Mouse (Mus musculus) megakaryocyte progenitor cell, adult 5-6 weeks (primary cell): ENCODE data around the gene Gm20388. TPM values are rescaled to one million over a fixed set of nuclear protein-coding genes. Genes with fewer than 3 reads are reported as not detected.
A peak's percentile ranks its signal among the peaks of the same experiment; 100 is the strongest.
"Not testable (repeated sequence)": the region's sequence is repeated elsewhere in the genome, so short reads cannot be mapped to it uniquely, and the experiment has no call there.

Source experiments
- ATAC-seq: replicated peaks from 2 replicates; pipeline ENCODE4 v1.8.0; 2016; ENCODE audit warnings: mild to moderate bottlenecking, moderate TSS enrichment, inconsistent platforms; ENCODE audit not compliant: poor library complexity
- total RNA-seq, 2 experiments: library from RNA; stranded (forward) in 1 of 2; stranded (reverse) in 1 of 2; fragments of 157-497, 149-512 nt in 1 of 2; fragments of 200-1000 nt in 1 of 2; gene quantifications; 2 replicates each; pipeline versions ENCODE4 v1.2.3 to v1.2.4; 2015 to 2017

Gm20388 gene
- total RNA-seq, 2 experiments from 2014 or later = 18.6 TPM; not detected in 1

DNA sequence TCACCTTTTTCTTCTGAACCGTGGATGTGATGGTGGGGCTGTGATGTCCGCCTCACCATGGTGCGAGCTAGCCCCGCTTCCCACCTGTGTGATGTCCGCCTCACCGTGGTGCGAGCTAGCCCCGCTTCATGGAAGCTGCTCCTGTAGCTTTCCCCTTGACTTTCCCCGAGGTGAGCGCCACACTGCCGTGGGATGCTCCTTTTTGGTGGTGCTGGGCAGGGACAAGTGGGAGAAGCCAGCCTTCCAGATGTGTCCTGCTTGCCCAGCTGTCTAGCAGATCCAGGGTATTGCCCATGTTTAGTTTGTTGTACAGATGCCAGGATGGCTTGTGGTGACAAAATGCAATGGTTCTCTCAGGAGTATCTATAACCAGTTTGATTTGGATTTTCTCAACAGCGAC is 1752.5 kb downstream of the Gm20388 start:
- no peak for ATAC-seq

DNA sequence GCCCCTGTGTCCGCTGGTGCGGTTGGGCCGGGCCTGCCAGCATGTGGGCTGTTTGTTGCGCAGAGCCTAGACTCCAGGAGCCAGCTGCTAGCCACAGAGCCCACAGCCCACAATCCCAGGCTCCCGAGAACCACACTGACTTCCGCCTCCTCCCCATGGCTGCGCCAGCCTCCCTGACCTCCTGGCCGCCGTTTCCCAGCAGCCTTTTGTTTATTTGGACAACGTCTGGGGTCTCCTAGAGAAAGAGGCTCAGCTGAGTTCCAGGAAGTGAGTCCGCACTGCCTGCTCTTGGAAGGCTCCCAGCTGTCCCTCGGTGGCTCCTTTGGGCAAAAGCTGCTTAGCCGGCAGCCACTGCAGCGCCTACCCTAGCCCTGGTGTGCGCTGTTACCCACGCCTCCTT is 1754.7 kb downstream of the Gm20388 start:
- ATAC-seq = peak; percentile 68

DNA sequence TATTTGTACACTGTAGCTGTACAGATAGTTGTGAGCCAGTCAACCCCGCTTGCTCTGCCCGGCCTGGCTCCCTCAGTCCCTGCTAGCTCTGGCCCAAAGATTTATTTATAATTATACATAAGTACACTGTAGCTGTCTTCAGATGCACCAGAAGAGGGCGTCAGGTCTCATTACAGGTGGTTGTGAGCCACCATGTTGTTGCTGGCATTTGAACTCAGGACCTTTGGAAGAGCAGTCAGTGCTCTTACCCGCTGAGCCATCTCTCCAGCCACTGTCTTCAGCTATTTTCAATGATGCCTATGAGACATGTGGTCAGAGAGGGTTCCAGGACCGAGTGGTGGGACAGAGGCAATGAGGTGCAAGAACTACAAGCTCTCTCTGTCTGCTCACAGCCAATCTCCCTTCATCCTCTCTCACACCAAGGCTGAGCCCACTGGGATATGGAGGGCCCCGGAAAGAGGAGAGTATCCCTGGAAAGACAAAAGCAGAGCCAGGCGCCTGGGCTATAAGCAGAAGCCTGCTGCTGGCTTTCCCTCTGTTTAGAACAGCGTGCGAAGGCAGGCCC is 1757.4 kb downstream of the Gm20388 start:
- not testable (repeated sequence) for ATAC-seq

DNA sequence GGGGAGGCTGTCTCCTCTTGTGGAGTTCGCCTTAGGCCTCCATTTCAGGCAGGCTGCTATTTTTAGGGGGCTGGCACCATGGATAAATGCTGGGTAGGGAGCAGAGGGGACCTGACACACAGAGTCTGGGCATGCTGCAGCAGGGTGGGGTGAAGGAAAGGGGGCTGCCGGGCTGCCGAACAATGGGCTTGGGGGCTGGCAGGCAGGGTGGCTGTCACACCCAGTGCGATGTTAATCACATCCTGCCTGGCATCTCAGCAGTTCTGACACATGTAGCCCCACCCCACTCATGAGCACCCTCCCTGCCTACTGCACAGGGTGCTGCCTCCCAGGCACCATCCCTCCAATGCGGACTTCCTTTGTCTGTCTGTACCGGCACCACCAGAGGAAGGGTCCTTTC is 1757.9 kb downstream of the Gm20388 start:
- ATAC-seq = no peak

DNA sequence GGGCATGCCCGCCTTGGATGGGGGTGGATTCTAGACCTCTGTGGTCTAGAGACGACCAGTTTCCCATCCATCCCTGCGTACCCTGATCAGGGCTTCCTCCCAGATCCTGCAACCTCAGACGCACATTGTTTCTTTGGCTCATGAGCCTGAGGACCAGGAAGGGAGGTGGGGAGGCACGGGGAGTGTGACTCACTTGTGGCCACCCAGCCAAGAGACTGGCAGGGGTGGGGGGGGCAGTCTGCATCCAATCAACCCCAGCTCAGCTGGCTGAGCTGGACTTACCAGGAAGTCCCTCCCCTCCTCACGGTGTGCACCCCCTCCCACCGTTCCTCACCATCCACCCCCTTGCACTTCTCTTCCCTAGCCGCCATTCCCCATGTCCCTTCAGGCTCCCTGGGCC is 1758.6 kb downstream of the Gm20388 start:
- ATAC-seq = no peak

DNA sequence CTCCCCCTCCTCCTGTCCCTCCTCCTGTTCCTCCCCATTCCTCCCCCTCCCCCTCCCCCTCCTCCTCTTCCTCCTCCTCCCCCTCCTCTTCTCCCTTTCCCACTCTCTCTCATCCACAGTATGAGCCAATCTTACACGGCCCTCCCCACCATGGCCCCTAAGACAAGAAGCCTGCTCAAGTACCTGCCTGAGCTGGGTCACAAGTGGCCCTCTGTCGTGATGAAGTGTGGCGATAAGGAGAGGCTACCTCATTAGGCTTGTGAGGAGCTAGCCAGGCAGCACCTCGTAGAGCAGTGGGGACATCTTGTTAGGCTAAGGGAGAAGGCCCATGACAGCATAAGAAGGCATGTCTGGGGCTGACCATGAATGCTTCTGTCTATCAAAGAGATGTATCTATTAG is 1762.5 kb downstream of the Gm20388 start:
- no peak for ATAC-seq

DNA sequence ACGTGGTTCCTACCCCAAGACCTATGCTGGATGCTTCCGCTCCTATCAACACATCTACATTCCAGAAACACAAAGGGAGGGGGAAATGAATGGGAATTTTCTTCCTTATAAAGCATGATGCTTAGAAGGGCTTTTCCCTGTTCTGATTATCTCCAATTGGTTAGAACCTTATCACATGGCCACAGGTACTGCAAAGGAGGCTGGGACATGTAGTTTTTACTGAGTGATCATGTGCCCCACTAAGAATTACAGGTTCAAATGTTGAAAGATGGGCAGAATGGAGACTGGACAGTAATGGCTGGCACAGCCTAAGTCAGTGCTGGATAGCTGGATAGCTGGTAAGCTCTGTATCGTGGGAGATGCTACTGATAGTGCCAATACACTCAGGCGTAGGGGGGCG is 1763.3 kb downstream of the Gm20388 start:
- no peak for ATAC-seq

DNA sequence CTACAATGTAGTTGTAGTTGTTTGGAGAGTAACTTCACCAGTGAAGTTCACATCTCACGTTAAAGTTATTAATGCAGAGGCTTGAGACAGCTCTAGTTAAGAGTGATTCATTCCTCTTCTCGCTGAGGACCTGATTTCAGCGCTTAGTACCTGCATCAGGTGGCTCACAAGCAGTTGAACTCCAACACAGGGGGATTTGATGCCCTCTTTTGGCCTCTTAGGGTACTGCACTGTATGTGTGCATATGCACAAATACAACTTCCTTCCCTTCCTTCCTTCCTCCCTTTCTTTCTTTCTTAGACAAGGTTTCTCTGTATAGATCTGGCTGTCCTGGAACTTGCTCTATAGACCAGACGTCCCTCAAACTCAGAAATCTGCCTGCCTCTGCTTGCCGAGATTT is 1763.9 kb downstream of the Gm20388 start:
- ATAC-seq = no peak

DNA sequence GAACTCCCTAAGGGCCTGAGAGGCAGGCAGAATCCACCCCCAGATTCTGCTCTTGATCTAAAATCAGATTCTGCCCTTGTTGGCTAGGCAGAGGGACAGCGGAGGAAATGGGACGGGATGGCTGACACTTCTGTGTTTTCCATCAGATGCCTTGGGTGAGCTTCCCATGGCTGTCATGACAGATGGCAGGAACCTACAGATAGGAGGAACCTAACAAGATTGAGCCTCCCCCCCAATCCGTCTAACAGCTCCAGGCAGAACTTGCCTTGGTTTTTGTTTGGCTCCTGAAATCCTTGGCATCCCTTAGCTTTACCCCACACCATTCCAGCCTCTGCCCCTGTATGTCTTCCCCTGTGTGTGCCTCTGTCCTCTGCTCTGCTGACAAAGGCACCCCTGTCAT is 1764.5 kb downstream of the Gm20388 start:
- no peak for ATAC-seq

DNA sequence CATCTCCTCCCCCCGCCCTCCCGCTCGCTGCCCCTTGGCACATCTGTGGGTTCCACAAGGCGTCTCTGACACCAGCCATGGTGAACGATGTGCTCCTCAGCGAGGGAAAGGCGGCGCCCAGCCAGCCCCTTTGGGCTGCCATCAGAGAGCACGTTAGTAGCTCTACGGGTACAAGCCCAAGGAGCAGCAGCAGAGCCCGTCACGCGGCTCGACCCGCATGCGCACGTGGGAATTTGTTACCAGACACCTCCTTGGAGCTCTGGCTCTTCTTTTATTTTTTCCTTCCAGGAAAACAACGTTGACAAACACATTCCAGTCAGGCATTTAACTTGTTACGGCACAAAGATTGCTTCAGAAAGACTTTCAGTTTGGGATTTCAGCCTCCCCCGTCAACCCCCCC is 1765.1 kb downstream of the Gm20388 start:
- ATAC-seq = no peak

DNA sequence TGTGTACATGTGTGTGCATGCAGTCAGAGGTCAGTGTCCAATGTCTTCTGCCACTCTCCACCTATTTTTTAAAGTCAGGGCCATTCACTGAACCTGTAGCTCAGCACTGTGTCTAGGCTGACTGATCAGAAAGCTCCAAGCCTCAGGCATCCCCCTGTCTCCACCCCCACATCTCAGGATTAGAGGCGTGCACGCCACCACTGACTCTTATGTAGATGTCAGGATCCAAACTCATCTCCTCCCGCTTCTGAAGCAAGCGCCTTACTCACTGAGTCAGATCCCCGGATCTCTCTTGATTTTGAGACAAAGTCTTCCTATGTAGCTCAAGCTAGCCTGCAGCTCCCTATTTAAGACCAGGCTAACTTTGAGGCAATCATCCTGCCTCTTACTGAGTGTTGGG is 1768.1 kb downstream of the Gm20388 start:
- ATAC-seq = no peak

DNA sequence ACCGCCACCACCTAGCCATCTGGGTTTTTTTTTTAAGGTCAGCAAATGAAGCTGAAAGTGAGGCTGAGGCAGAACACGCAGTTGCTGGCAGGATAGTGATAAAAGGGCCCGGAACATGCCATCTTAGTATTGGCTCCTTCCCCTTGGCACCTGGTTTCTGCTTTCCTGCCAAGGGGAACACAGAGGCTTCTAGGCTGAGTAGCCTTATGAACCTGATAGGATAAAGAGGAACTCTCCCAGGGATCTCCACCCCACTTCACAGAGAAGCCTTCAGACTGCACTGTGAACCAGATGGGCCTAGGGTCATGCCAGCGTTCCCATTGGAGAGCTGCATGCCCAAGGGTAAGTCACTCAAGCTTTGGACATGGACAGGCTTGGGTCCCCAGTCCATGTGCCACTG is 1770.3 kb downstream of the Gm20388 start:
- ATAC-seq = no peak

DNA sequence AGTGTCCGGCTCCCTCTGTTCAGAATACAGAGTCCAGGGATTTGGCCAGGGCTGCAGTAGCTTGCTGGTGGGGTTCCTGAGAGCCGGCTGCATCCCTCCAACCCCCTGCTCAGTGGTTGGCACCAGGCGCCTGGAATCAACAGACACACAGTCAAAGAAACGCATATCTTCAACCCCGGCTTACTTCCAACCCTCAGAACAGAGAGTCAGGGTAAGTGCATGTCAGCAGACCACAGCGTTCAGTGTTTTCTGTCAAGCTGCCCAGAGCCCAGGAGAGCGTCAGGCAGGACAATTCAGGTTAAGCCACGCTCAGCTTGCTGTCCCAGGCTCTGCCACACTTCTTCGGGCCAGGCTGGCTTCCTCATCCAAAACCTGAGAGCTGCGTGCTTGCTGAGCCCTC is 1770.8 kb downstream of the Gm20388 start:
- ATAC-seq = no peak

DNA sequence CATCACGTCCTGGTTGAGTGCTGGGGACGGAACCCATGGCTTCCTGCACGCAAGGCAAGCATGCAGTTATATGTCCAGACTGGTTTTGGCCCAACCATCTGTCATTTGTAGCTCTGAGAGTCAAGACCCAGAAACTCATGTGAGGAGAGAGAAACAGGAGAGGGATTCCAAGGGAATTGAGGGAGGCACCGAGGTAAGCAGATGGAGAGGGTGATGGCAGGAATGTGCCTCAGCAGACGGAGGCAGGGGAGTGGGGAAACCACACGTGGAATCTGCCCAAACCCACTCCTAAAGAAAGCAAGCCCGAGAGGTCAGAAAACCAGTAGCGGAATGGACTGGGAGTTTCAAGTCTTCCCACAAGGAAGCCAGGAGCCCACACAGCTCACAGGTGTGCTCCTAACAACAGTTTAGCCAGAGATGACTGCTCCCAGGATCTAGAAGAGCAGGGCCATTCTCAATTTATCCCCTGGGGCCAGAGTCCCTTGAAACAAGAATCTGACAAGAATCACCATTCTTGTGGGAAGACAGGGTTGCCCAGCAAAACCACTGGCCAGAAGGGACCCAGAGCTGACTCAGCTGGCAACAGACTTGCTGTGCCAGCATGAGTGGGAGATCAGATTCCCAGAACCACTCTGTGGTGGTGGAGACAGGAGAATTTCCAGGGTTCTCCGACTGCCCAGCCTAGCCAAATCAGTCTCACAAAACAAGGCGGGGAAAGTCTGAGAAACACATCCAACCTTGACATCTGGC is 1772.6 kb downstream of the Gm20388 start:
- ATAC-seq = no peak

DNA sequence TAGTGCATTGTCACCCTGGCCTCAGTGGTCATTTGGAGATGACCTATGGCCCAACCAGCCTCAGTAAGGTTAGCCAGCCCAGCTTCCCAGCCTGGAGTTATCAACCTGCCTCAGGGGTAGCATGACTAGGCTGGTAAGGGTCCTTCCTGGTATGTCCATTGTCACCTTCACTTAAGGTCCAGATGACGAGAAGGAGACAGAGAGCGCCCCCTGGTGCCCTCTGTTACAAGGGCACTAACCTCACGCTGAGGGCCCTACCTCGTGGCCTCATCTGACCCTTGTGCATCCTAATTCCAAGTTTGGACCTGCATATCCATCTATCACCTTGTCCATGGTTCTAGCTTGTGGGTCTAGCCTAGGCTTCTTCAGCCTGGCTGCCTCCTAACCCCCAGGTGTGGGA is 1774.8 kb downstream of the Gm20388 start:
- ATAC-seq = peak; percentile 55

DNA sequence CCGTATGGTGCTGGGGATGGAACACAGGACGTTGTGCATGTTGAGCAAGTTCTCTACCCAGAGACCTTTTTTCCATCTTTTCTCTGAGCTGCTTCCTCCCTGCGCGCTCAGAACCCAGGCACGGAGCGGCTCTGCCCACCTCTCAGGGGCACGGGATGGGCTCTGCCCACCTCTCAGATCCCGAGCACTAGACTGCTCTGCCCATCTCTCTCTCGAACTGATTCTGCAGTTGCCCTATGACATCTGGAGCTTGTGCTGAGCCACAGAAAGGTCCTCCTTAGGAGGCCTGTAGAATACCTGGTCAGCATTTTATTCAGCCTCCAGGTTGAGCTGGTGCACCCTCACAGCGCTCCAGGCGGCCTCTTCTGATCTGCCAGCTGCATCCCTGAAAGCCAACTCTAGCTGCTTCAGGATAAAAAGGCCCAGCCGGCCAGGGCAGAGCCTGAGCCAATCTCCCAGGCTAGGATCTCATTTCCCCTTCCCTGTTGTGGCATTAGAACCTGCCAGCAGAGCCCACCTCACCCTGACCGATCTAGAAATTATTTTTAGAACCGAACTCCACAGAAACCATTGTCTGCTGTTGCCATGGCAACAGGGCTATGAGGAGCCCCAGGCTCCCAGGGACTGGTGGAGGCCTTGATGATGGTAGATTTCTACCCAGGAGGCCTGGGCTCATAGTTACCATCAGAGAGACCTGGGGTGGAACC is 1777.0 kb downstream of the Gm20388 start:
- no peak for ATAC-seq

DNA sequence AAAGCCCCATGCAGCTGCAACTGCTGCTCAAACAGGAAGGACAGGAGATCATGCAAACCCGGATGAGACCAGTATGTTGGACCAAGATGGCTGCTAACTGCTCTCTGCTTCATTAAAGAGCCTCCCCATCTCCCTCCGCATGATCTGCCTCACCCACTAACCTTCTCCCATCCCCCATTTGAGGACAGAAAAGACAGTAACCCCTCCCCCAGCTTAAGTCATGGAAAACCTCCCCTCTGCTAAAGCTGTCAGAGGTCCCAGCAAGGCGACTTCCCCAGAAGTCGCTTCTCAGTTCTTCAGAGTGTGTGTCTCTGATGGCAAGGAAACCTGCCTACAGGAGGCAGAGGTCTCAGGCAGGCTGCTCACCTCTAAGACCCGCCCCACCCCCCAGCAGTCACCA is 1777.9 kb downstream of the Gm20388 start:
- ATAC-seq = no peak

DNA sequence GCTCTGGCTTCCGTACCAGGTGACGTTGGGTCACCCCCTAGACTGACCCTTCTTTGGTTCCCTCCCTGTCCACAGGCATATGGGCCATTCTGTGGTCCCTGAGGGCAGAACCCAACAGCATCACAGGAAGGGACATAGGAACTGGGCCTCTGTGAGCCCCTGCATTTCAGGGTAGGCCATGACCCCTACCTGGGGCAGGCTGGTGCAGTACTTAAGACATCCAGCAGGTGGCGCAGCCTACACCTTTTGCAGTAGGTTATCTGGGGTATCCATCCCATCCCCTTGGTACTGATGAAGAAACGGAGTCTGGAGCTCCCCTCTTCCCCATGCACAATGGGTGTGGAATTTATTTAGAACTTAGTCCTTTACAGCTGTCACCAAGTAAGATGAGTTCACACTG is 1783.8 kb downstream of the Gm20388 start:
- peak; percentile 54 for ATAC-seq

DNA sequence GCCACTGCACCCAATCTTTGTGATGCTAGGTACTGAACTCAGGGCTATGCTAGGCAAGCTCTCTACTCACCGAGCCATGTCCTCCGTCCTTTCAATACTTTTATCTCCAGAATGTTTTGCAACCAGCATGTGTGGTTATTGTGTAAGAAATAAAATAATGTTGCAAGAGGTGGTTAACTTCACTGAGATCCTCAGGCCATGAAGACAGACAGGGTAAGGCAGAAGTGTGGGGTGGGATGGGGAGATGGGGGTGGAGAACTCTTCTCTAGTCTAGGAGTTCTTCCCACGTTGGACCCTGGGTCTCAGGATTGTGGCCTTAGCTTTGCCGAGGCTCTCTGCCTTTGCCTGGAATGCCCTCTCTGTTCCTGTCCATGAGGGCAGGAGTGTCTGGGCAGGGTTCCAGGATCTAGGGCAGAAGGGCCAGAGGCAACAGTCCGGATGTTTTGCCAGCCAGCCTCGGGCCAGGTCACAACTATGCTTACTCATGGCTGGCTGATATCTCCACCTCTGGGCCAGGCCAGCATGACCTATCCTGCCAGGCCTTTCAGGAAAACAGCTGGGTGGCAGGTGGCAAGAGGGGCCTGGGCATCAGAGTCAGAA is 1785.0 kb downstream of the Gm20388 start:
- peak; percentile 79 for ATAC-seq

DNA sequence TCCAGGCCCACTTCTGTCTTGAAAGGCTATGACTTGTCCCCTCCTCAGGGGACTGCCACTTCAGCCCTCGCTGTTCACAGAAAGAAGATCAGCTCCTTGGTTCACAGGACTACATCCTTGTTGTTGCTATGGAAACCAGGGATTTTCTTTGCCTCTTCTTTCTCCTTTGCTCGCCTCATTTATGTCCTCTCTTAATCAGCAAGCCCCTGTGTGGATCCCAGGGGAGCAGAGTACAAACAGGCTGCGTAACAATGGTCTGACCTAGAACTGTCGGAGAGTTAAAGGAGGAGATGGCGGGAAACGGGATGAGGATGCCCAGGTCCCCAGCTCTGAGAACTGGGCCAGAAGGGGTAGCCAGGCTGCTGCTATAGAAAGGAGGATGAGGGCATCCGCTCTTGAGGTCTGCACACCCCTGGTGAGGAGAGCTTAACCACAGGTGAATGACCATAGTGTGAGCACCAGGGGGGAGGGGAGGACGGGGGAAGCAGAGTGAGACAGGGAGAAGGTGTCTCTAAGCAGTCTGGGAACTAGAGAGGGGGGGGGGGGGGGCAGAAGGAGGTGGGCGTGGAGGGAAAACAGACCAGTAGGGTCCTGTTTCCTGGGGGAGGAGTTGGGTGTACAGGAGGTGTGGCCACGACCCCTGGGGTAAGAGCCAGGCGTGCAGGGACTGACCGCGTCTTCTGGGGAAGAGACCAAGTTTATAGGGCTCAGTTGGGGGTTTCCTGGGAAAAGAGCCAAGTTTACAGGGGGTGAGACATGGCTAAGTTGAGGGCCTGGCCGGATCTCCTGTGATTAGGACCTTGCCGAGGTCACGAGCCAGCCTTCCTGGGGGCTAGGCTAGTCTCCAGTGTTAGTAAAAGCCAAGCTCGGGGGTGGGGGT is 1787.3 kb downstream of the Gm20388 start:
- no peak for ATAC-seq

DNA sequence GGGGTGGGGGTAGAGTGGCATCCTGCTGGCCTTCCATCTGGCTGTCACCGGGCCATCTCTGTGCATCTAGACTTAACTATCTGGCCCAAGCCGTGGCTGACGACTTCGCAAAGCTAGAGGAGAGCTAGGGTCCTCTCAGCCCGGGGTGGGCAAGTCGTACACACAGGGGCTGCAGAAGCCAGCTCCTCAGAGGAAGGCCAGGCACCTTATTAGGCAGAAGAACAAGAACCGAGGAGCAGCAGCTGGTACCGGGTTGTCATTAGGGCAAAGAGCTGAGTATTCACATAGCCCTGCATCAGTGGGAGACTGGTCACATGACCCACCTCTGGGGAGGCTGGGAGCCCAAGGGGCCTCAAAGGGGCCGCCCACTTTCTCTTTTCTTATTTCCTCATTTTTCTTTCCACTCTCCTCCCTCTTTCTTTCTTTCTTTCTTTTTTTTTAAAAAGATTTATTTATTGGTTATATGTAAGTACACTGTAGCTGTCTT is 1788.0 kb downstream of the Gm20388 start:
- no peak for ATAC-seq
